Mouse (Mus musculus): ENCODE data around the gene Ffar3.

Ffar3 gene

GRCm38 (mm10) chr7:30856078-30856477, at the start of gene Ffar3:
Gene Ffar3, minus strand, starts transcription at chr7:30856178.
- DNase-seq (ENCODE audit: low spot score) = peak; percentile 63

- no peak for DNase-seq (ENCODE audit: low spot score)
Observed at GRCm38 (mm10) chr7:30904042-30904441, 48.1 kb upstream of the Ffar3 start.

- no peak for DNase-seq (ENCODE audit: low spot score)
Observed at GRCm38 (mm10) chr7:30895217-30895616, 39.2 kb upstream of the Ffar3 start.

GRCm38 (mm10) chr7:30892515-30892914, 36.5 kb upstream of the Ffar3 start:
- no peak for DNase-seq (ENCODE audit: low spot score)

- no peak for DNase-seq (ENCODE audit: low spot score)
Observed at GRCm38 (mm10) chr7:30891746-30892145, 35.8 kb upstream of the Ffar3 start.

- DNase-seq (ENCODE audit: low spot score) = no peak
Observed at GRCm38 (mm10) chr7:30890681-30891080, 34.7 kb upstream of the Ffar3 start.

- DNase-seq (ENCODE audit: low spot score) = no peak
Observed at GRCm38 (mm10) chr7:30888786-30889185, 32.8 kb upstream of the Ffar3 start.

GRCm38 (mm10) chr7:30887568-30888188, 31.7 kb upstream of the Ffar3 start:
- no peak for DNase-seq (ENCODE audit: low spot score)

- no peak for DNase-seq (ENCODE audit: low spot score)
Observed at GRCm38 (mm10) chr7:30886852-30887251, 30.9 kb upstream of the Ffar3 start.

- DNase-seq (ENCODE audit: low spot score) = no peak
Observed at GRCm38 (mm10) chr7:30884047-30884446, 28.1 kb upstream of the Ffar3 start.

GRCm38 (mm10) chr7:30881367-30881766, 25.4 kb upstream of the Ffar3 start:
- no peak for DNase-seq (ENCODE audit: low spot score)

- no peak for DNase-seq (ENCODE audit: low spot score)
Observed at GRCm38 (mm10) chr7:30880176-30880575, 24.2 kb upstream of the Ffar3 start, which contains the start of gene Cd22. Gene Cd22, minus strand, starts transcription at chr7:30880342.

- DNase-seq (ENCODE audit: low spot score) = no peak
Observed at GRCm38 (mm10) chr7:30878950-30879349, 23.0 kb upstream of the Ffar3 start.

GRCm38 (mm10) chr7:30873083-30873482, 17.1 kb upstream of the Ffar3 start:
- peak; percentile 13 for DNase-seq (ENCODE audit: low spot score)

- no peak for DNase-seq (ENCODE audit: low spot score)
Observed at GRCm38 (mm10) chr7:30863386-30863785, 7.4 kb upstream of the Ffar3 start.

- DNase-seq (ENCODE audit: low spot score) = no peak
Observed at GRCm38 (mm10) chr7:30861464-30861863, 5.5 kb upstream of the Ffar3 start, which contains the start of gene Ffar1. Gene Ffar1, minus strand, starts transcription at chr7:30861564.

GRCm38 (mm10) chr7:30859635-30860402, 3.8 kb upstream of the Ffar3 start:
- DNase-seq (ENCODE audit: low spot score) = peak; percentile 38

- DNase-seq (ENCODE audit: low spot score) = peak; percentile 82
Observed at GRCm38 (mm10) chr7:30859290-30859634, 3.3 kb upstream of the Ffar3 start.

- DNase-seq (ENCODE audit: low spot score) = no peak
Observed at GRCm38 (mm10) chr7:30857746-30858145, 1.8 kb upstream of the Ffar3 start.

- DNase-seq (ENCODE audit: low spot score) = no peak
Observed at GRCm38 (mm10) chr7:30851421-30851820, 4.6 kb downstream of the Ffar3 start.

GRCm38 (mm10) chr7:30847934-30848333, 8.0 kb downstream of the Ffar3 start:
- DNase-seq (ENCODE audit: low spot score) = no peak

- no peak for DNase-seq (ENCODE audit: low spot score)
Observed at GRCm38 (mm10) chr7:30847386-30847785, 8.6 kb downstream of the Ffar3 start.

- no peak for DNase-seq (ENCODE audit: low spot score)
Observed at GRCm38 (mm10) chr7:30846505-30847053, 9.4 kb downstream of the Ffar3 start.

Data from MN1 (cell line).